Mouse (Mus musculus) E14TG2a.4 (cell line): ENCODE data around the gene Prkg1.

Experiments used
- CTCF ChIP-seq: conservative IDR thresholded peaks from 2 replicates; pipeline ENCODE4 v1.5.1; 2014; ENCODE audit warnings: low read length
- POU5F1 ChIP-seq: IDR thresholded peaks from 2 replicates; pipeline ENCODE4 v1.6.1; 2014; ENCODE audit warnings: low read length, borderline replicate concordance

- no peak for TF ChIP-seq CTCF
- no peak for TF ChIP-seq POU5F1
These were observed 1215.6 kb downstream of the Prkg1 start, which contains the start of gene Dkk1 for GRCm38 (mm10) chr19:30549044-30549853.
